Mouse (Mus musculus) myocyte (in vitro differentiated cells): ENCODE measurements around the gene Pask.

Source experiments
- MAX ChIP-seq: IDR thresholded peaks from one replicate; pipeline ENCODE4 v1.6.1; 2011; ENCODE audit warnings: low read depth, mild to moderate bottlenecking, control low read depth
- MYOG ChIP-seq, 3 experiments: IDR thresholded peaks; one replicate each; pipeline ENCODE4 v1.6.1; 2011; ENCODE audit warnings: control low read depth in 2 of 3, low read depth in 2 of 3, mild to moderate bottlenecking in 2 of 3; ENCODE audit not compliant: insufficient read length in 2 of 3, control insufficient read depth in 1 of 3, insufficient read depth in 1 of 3
- POLR2A ChIP-seq: IDR thresholded peaks from one replicate; pipeline ENCODE4 v1.6.1; 2011; ENCODE audit warnings: low read depth, mild to moderate bottlenecking, control low read depth, moderate library complexity; ENCODE audit not compliant: insufficient read length

DNA sequence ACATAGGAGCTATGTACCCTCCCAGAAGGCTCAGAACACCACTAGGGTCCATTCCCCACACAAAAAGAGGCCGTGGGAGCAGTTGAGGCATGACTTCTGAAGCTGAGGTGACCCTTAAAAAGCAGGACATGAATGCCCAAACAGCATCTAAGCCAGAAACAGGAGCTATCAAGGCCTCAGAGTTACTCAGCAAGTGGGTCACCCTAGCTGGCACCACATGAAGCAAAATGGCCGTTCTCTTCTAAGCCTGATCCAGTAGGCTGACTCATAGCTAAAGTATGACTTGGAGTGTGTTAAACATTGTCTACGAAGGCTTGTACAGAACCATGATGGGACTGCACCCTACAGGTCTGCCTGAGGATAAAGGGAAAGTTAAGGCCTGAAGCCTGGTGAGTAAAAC lies 16.8 kb downstream of the Pask start:
- no peak for TF ChIP-seq POLR2A
- TF ChIP-seq MYOG (IDR thresholded peaks at IDR 0.05; ENCODE audit: control insufficient read depth in 1 of 3, insufficient read depth in 1 of 3, insufficient read length in 2 of 3, low read depth in 2 of 3), result no peak
- TF ChIP-seq MAX, result no peak
